Mouse (Mus musculus): Measurements from ENCODE around the gene Ugdh. TPM values are rescaled to one million over a fixed set of nuclear protein-coding genes. Genes with fewer than 3 reads are reported as not detected.
A peak's percentile ranks its signal among the peaks of the same experiment; 100 is the strongest.

Ugdh gene
- polyA plus RNA-seq, 1 experiment: 4.5 TPM

GRCm38 (mm10) chr5:65475806-65476205 is 40.1 kb upstream of the Ugdh start:
- TF ChIP-seq CTCF (IDR thresholded peaks at IDR 0.05; ENCODE audit: extremely low read depth, insufficient read depth, insufficient read length, insufficient replicate concordance): no peak
- Histone ChIP-seq H3K4me3 (ENCODE audit: extremely low read depth, insufficient read depth, insufficient read length) (no peak overlapping the region), H3K36me3 (ENCODE audit: control insufficient read depth, insufficient read depth, low read length) (no peaks in the 10 kb centered on the region), H3K4me1 (ENCODE audit: control insufficient read depth, insufficient read depth, insufficient read length) (peaks cover 10% of the 10 kb centered on the region; the same call in 1 of the 2 replicates), H3K27me3 (ENCODE audit: control insufficient read depth, insufficient read depth, low read length) (no peaks in the 10 kb centered on the region), H3K27ac (ENCODE audit: insufficient read depth, low read length) (no peak overlapping the region)
- 13% methylated on average over 2 of the region's 2 CpGs for WGBS
- peak in 1 of 2 experiments; percentile 28 for DNase-seq (ENCODE audit: low read depth in 1 of 2, low spot score in 2 of 2)

GRCm38 (mm10) chr5:65469766-65470165 is 34.0 kb upstream of the Ugdh start:
- peaks cover 19% of the 10 kb centered on the region for H3K36me3 ChIP-seq (ENCODE audit: control insufficient read depth, insufficient read depth, low read length)
- no peak for DNase-seq (ENCODE audit: low read depth in 1 of 2, low spot score in 2 of 2)
- no peak overlapping the region for H3K27ac ChIP-seq (ENCODE audit: insufficient read depth, low read length)
- no peaks in the 10 kb centered on the region for H3K4me1 ChIP-seq (ENCODE audit: control insufficient read depth, insufficient read depth, insufficient read length)
- WGBS: 89% methylated on average over 6 of the region's 6 CpGs
- TF ChIP-seq CTCF (IDR thresholded peaks at IDR 0.05; ENCODE audit: extremely low read depth, insufficient read depth, insufficient read length, insufficient replicate concordance): no peak
- no peak for TF ChIP-seq POLR2A (IDR thresholded peaks at IDR 0.05; ENCODE audit: low read depth, low read length)
- H3K27me3 ChIP-seq (ENCODE audit: control insufficient read depth, insufficient read depth, low read length): no peaks in the 10 kb centered on the region
- H3K4me3 ChIP-seq (ENCODE audit: extremely low read depth, insufficient read depth, insufficient read length): no peak overlapping the region

- H3K27ac ChIP-seq (ENCODE audit: insufficient read depth, low read length): no peak overlapping the region
- H3K36me3 ChIP-seq (ENCODE audit: control insufficient read depth, insufficient read depth, low read length): peaks cover 21% of the 10 kb centered on the region
- TF ChIP-seq CTCF (IDR thresholded peaks at IDR 0.05; ENCODE audit: extremely low read depth, insufficient read depth, insufficient read length, insufficient replicate concordance): no peak
- TF ChIP-seq POLR2A (IDR thresholded peaks at IDR 0.05; ENCODE audit: low read depth, low read length): no peak
- H3K4me1 ChIP-seq (ENCODE audit: control insufficient read depth, insufficient read depth, insufficient read length): no peaks in the 10 kb centered on the region
- no peak for DNase-seq (ENCODE audit: low read depth in 1 of 2, low spot score in 2 of 2)
- no peak overlapping the region for H3K4me3 ChIP-seq (ENCODE audit: extremely low read depth, insufficient read depth, insufficient read length)
- 91% methylated on average over 3 of the region's 3 CpGs for WGBS
- H3K27me3 ChIP-seq (ENCODE audit: control insufficient read depth, insufficient read depth, low read length): no peaks in the 10 kb centered on the region
Observed at GRCm38 (mm10) chr5:65466911-65467310, 31.2 kb upstream of the Ugdh start.

- no peak overlapping the region for H3K27ac ChIP-seq (ENCODE audit: insufficient read depth, low read length)
- 93% methylated on average over 14 of the region's 14 CpGs for WGBS
- no peak for TF ChIP-seq CTCF (IDR thresholded peaks at IDR 0.05; ENCODE audit: extremely low read depth, insufficient read depth, insufficient read length, insufficient replicate concordance)
- TF ChIP-seq POLR2A (IDR thresholded peaks at IDR 0.05; ENCODE audit: low read depth, low read length): no peak
- H3K4me1 ChIP-seq (ENCODE audit: control insufficient read depth, insufficient read depth, insufficient read length): no peaks in the 10 kb centered on the region
- H3K4me3 ChIP-seq (ENCODE audit: extremely low read depth, insufficient read depth, insufficient read length): no peak overlapping the region
- no peak for DNase-seq (ENCODE audit: low read depth in 1 of 2, low spot score in 2 of 2)
- H3K27me3 ChIP-seq (ENCODE audit: control insufficient read depth, insufficient read depth, low read length): no peaks in the 10 kb centered on the region
- peaks cover 14% of the 10 kb centered on the region for H3K36me3 ChIP-seq (ENCODE audit: control insufficient read depth, insufficient read depth, low read length)
Observed at GRCm38 (mm10) chr5:65460361-65460760, 24.6 kb upstream of the Ugdh start.

GRCm38 (mm10) chr5:65459454-65459853 is 23.7 kb upstream of the Ugdh start:
- Histone ChIP-seq H3K4me3 (ENCODE audit: extremely low read depth, insufficient read depth, insufficient read length) (no peak overlapping the region), H3K4me1 (ENCODE audit: control insufficient read depth, insufficient read depth, insufficient read length) (no peaks in the 10 kb centered on the region), H3K27ac (ENCODE audit: insufficient read depth, low read length) (no peak overlapping the region), H3K27me3 (ENCODE audit: control insufficient read depth, insufficient read depth, low read length) (no peaks in the 10 kb centered on the region), H3K36me3 (ENCODE audit: control insufficient read depth, insufficient read depth, low read length) (peaks cover 15% of the 10 kb centered on the region)
- TF ChIP-seq POLR2A (IDR thresholded peaks at IDR 0.05; ENCODE audit: low read depth, low read length): no peak
- TF ChIP-seq CTCF (IDR thresholded peaks at IDR 0.05; ENCODE audit: extremely low read depth, insufficient read depth, insufficient read length, insufficient replicate concordance): no peak
- DNase-seq (ENCODE audit: low read depth in 1 of 2, low spot score in 2 of 2): no peak
- WGBS: 87% methylated on average over 3 of the region's 3 CpGs

GRCm38 (mm10) chr5:65457846-65458245 is 22.1 kb upstream of the Ugdh start:
- no peak for TF ChIP-seq CTCF (IDR thresholded peaks at IDR 0.05; ENCODE audit: extremely low read depth, insufficient read depth, insufficient read length, insufficient replicate concordance)
- TF ChIP-seq POLR2A (IDR thresholded peaks at IDR 0.05; ENCODE audit: low read depth, low read length): no peak
- H3K4me1 ChIP-seq (ENCODE audit: control insufficient read depth, insufficient read depth, insufficient read length): no peaks in the 10 kb centered on the region
- no peak overlapping the region for H3K4me3 ChIP-seq (ENCODE audit: extremely low read depth, insufficient read depth, insufficient read length)
- no peak for DNase-seq (ENCODE audit: low read depth in 1 of 2, low spot score in 2 of 2)
- peaks cover 15% of the 10 kb centered on the region for H3K36me3 ChIP-seq (ENCODE audit: control insufficient read depth, insufficient read depth, low read length)
- no peaks in the 10 kb centered on the region for H3K27me3 ChIP-seq (ENCODE audit: control insufficient read depth, insufficient read depth, low read length)
- WGBS: 89% methylated on average over 5 of the region's 5 CpGs
- H3K27ac ChIP-seq (ENCODE audit: insufficient read depth, low read length): no peak overlapping the region

- no peak overlapping the region for H3K27ac ChIP-seq (ENCODE audit: insufficient read depth, low read length)
- no peak for TF ChIP-seq POLR2A (IDR thresholded peaks at IDR 0.05; ENCODE audit: low read depth, low read length)
- no peak for TF ChIP-seq CTCF (IDR thresholded peaks at IDR 0.05; ENCODE audit: extremely low read depth, insufficient read depth, insufficient read length, insufficient replicate concordance)
- H3K4me1 ChIP-seq (ENCODE audit: control insufficient read depth, insufficient read depth, insufficient read length): no peaks in the 10 kb centered on the region
- no peak for DNase-seq (ENCODE audit: low read depth in 1 of 2, low spot score in 2 of 2)
- H3K36me3 ChIP-seq (ENCODE audit: control insufficient read depth, insufficient read depth, low read length): peaks cover 17% of the 10 kb centered on the region
- no peak overlapping the region for H3K4me3 ChIP-seq (ENCODE audit: extremely low read depth, insufficient read depth, insufficient read length)
- WGBS: 88% methylated on average over 7 of the region's 7 CpGs
- no peaks in the 10 kb centered on the region for H3K27me3 ChIP-seq (ENCODE audit: control insufficient read depth, insufficient read depth, low read length)
Observed at GRCm38 (mm10) chr5:65457086-65457827, 21.5 kb upstream of the Ugdh start.

Measured in spleen, adult 2 months (tissue).